Mouse (Mus musculus) cerebellum, adult 2 months (tissue): ENCODE measurements around the gene Psmg1.

Experiments used
- CTCF ChIP-seq: fragments of 200-500 bp; IDR thresholded peaks from 2 replicates; pipeline ENCODE4 v1.5.1; 2011; ENCODE audit warnings: low read depth, mild to moderate bottlenecking, control low read depth, low read length, moderate library complexity, borderline replicate concordance; ENCODE audit not compliant: insufficient read depth
- POLR2A ChIP-seq: fragments of 200-500 bp; IDR thresholded peaks from 2 replicates; pipeline ENCODE4 v1.6.1; 2011; ENCODE audit warnings: low read length, control low read depth, borderline replicate concordance; ENCODE audit not compliant: insufficient read depth

- TF ChIP-seq CTCF = peak; percentile 95
- no peak for TF ChIP-seq POLR2A
Measured at GRCm38 (mm10) chr16:95945389-95946311, 45.1 kb downstream of the Psmg1 start.
